Mouse (Mus musculus) adrenal gland, postnatal 0 days (tissue): ENCODE data around the gene Eddm3b. TPM values are rescaled to one million over a fixed set of nuclear protein-coding genes. Genes with fewer than 3 reads are reported as not detected.

Experiments
- polyA plus RNA-seq: library from polyadenylated mRNA; unstranded; fragments of >200 nt; fragmentation: Nextera tagmentation; extraction: Ambion mirVana; gene quantifications from 2 replicates; pipeline ENCODE4 v1.2.1, GENCODE M21; 2015

Eddm3b gene
- polyA plus RNA-seq: 0.08 TPM in 1 of 2 replicates, not detected in the other

GRCm38 (mm10) chr14:51113916-51114560 is at the start of gene Eddm3b:
Gene Eddm3b (plus strand): TSS chr14:51114426.

GRCm38 (mm10) chr14:51074335-51074734 is 39.9 kb upstream of the Eddm3b start, which contains the start of gene Olfr750:
Gene Olfr750 (minus strand): TSS chr14:51074435.

GRCm38 (mm10) chr14:51090921-51091900 is 23.0 kb upstream of the Eddm3b start, which contains the start of the genes Rnase4 and Ang:
Gene Rnase4 (plus strand): TSS chr14:51091077.
Gene Ang (plus strand): TSS chr14:51091150.

GRCm38 (mm10) chr14:51146685-51147084 is 32.5 kb downstream of the Eddm3b start, which contains the start of gene Rnase1:
Gene Rnase1 (minus strand): TSS chr14:51146785.

GRCm38 (mm10) chr14:51161976-51162375 is 47.8 kb downstream of the Eddm3b start, which contains the start of gene Rnase2b:
Gene Rnase2b (plus strand): TSS chr14:51162260.

Other genes starting within 250 kb of the Eddm3b start
- gene Tep1, start 243.9 kb upstream of the Eddm3b start, polyA plus RNA-seq: 9.4 and 9.5 TPM in 2 replicates
- gene Klhl33, start 216.9 kb upstream of the Eddm3b start, polyA plus RNA-seq: 0.36 and 0.57 TPM in 2 replicates
- 84.0 and 97.5 TPM in 2 replicates for gene Osgep, start 189.5 kb upstream of the Eddm3b start, polyA plus RNA-seq
- gene Apex1, start 189.5 kb upstream of the Eddm3b start, polyA plus RNA-seq: 143 and 189 TPM in 2 replicates
- gene Pip4p1, start 183.6 kb upstream of the Eddm3b start, polyA plus RNA-seq: 42.4 and 54.4 TPM in 2 replicates
- 71.4 and 77.7 TPM in 2 replicates for gene Pnp, start 183.3 kb upstream of the Eddm3b start, polyA plus RNA-seq
- gene Gm49342, start 169.9 kb upstream of the Eddm3b start, polyA plus RNA-seq: not detected in 2 replicates
- 2.2 and 2.8 TPM in 2 replicates for gene Pnp2, start 158.4 kb upstream of the Eddm3b start, polyA plus RNA-seq
- 0.25 TPM in 1 of 2 replicates, not detected in the other for gene Rnase10, start 106.7 kb upstream of the Eddm3b start, polyA plus RNA-seq
- gene Rnase9, start 72.6 kb upstream of the Eddm3b start, polyA plus RNA-seq: not detected in 2 replicates
- gene Rnase11, start 64.3 kb upstream of the Eddm3b start, polyA plus RNA-seq: not detected in 2 replicates
- 1.4 and 1.9 TPM in 2 replicates for gene Rnase12, start 56.8 kb upstream of the Eddm3b start, polyA plus RNA-seq
- gene Olfr750, start 40.0 kb upstream of the Eddm3b start, polyA plus RNA-seq: 0.03 and 0.05 TPM in 2 replicates
- gene Rnase4, start 23.3 kb upstream of the Eddm3b start, polyA plus RNA-seq: 122 and 245 TPM in 2 replicates
- gene Ang, start 23.3 kb upstream of the Eddm3b start, polyA plus RNA-seq: 14.8 and 20.1 TPM in 2 replicates
- 0.99 and 1.6 TPM in 2 replicates for gene Rnase6, start 9.5 kb downstream of the Eddm3b start, polyA plus RNA-seq
- gene Rnase1, start 32.4 kb downstream of the Eddm3b start, polyA plus RNA-seq: 2.3 and 3.7 TPM in 2 replicates
- not detected in 2 replicates for gene Rnase2b, start 47.8 kb downstream of the Eddm3b start, polyA plus RNA-seq
- not detected in 2 replicates for gene Ang2, start 84.7 kb downstream of the Eddm3b start, polyA plus RNA-seq
- not detected in 2 replicates for gene Ear14, start 89.0 kb downstream of the Eddm3b start, polyA plus RNA-seq
- not detected in 2 replicates for gene Rnase2a, start 141.7 kb downstream of the Eddm3b start, polyA plus RNA-seq
- gene Gm7247, start 247.3 kb downstream of the Eddm3b start, polyA plus RNA-seq: not detected in 2 replicates